Mouse (Mus musculus): ENCODE measurements at regions not wholly inside any gene's neighbourhood (a gene's known extent, or its start where the extent isn't known, plus 50 kb on each side); places are given as distances from the start of the nearest gene placed in this dataset.

- Histone ChIP-seq H3K4me1 (ENCODE audit: control insufficient read depth, insufficient read depth, low read length) (peaks cover 5% of the 10 kb centered on the region), H3K36me3 (ENCODE audit: control insufficient read depth, insufficient read depth, low read length) (no peaks in the 10 kb centered on the region), H3K4me3 (ENCODE audit: control insufficient read depth, low read depth, low read length) (peak overlapping the region; percentile 37; the same call in 1 of the 2 replicates), H3K27me3 (ENCODE audit: control insufficient read depth, insufficient read depth, low read length) (no peaks in the 10 kb centered on the region), H3K27ac (ENCODE audit: control insufficient read depth, insufficient read depth, low read depth, low read length) (no peak overlapping the region)
- TF ChIP-seq POLR2A (IDR thresholded peaks at IDR 0.05; ENCODE audit: control insufficient read depth, low read depth, low read length) (no peak), CTCF (IDR thresholded peaks at IDR 0.05; ENCODE audit: control insufficient read depth, insufficient read depth, insufficient replicate concordance, low read depth, low read length) (no peak)
Measured at GRCm38 (mm10) chr9:98690839-98691516, 89.5 kb upstream of the Mrps22 start.

- TF ChIP-seq CTCF (IDR thresholded peaks at IDR 0.05; ENCODE audit: control insufficient read depth, insufficient read depth, insufficient replicate concordance, low read depth, low read length) (no peak), POLR2A (IDR thresholded peaks at IDR 0.05; ENCODE audit: control insufficient read depth, low read depth, low read length) (no peak)
- H3K4me3 ChIP-seq (ENCODE audit: control insufficient read depth, low read depth, low read length), result no peak overlapping the region
- no peaks in the 10 kb centered on the region for H3K27me3 ChIP-seq (ENCODE audit: control insufficient read depth, insufficient read depth, low read length)
- no peaks in the 10 kb centered on the region for H3K4me1 ChIP-seq (ENCODE audit: control insufficient read depth, insufficient read depth, low read length)
- H3K36me3 ChIP-seq (ENCODE audit: control insufficient read depth, insufficient read depth, low read length), result no peaks in the 10 kb centered on the region
- no peak overlapping the region for H3K27ac ChIP-seq (ENCODE audit: control insufficient read depth, insufficient read depth, low read depth, low read length)
Measured at GRCm38 (mm10) chr9:98685548-98685947, 84.1 kb upstream of the Mrps22 start.

- Histone ChIP-seq H3K4me1 (ENCODE audit: control insufficient read depth, insufficient read depth, low read length) (no peaks in the 10 kb centered on the region), H3K27me3 (ENCODE audit: control insufficient read depth, insufficient read depth, low read length) (no peaks in the 10 kb centered on the region), H3K4me3 (ENCODE audit: control insufficient read depth, low read depth, low read length) (no peak overlapping the region), H3K36me3 (ENCODE audit: control insufficient read depth, insufficient read depth, low read length) (no peaks in the 10 kb centered on the region), H3K27ac (ENCODE audit: control insufficient read depth, insufficient read depth, low read depth, low read length) (no peak overlapping the region)
- TF ChIP-seq POLR2A (IDR thresholded peaks at IDR 0.05; ENCODE audit: control insufficient read depth, low read depth, low read length) (no peak), CTCF (IDR thresholded peaks at IDR 0.05; ENCODE audit: control insufficient read depth, insufficient read depth, insufficient replicate concordance, low read depth, low read length) (no peak)
Measured at GRCm38 (mm10) chr9:98684336-98684735, 82.9 kb upstream of the Mrps22 start.

DNA sequence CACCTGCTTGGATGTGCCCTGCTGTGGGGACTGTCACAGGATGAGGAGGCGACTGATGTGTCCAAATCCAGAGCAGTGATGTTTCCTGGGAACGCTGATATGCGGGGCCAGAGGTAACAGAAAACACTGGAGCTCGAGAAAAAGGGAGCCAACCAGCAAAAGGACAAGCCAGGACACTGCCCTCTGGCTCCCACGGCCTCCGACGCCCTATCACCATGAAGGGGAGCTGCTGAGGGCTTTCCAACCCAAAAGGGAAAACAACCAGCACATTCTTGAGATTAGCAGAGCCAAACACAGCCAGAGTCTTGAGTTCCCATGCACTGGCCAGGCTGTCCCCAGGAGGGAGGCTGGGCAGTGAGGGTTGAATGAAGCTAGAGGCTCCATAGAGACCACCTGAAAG lies 74.2 kb upstream of the Mrps22 start:
- Histone ChIP-seq H3K4me3 (ENCODE audit: control insufficient read depth, low read depth, low read length) (no peak overlapping the region), H3K36me3 (ENCODE audit: control insufficient read depth, insufficient read depth, low read length) (no peaks in the 10 kb centered on the region), H3K27me3 (ENCODE audit: control insufficient read depth, insufficient read depth, low read length) (no peaks in the 10 kb centered on the region), H3K27ac (ENCODE audit: control insufficient read depth, insufficient read depth, low read depth, low read length) (no peak overlapping the region), H3K4me1 (ENCODE audit: control insufficient read depth, insufficient read depth, low read length) (peaks cover 3% of the 10 kb centered on the region; the same call in 1 of the 2 replicates)
- TF ChIP-seq POLR2A (IDR thresholded peaks at IDR 0.05; ENCODE audit: control insufficient read depth, low read depth, low read length), result no peak
- no peak for TF ChIP-seq CTCF (IDR thresholded peaks at IDR 0.05; ENCODE audit: control insufficient read depth, insufficient read depth, insufficient replicate concordance, low read depth, low read length)

GRCm38 (mm10) chr9:98673461-98674114 lies 72.1 kb upstream of the Mrps22 start:
- Histone ChIP-seq H3K27ac (ENCODE audit: control insufficient read depth, insufficient read depth, low read depth, low read length) (no peak overlapping the region), H3K27me3 (ENCODE audit: control insufficient read depth, insufficient read depth, low read length) (no peaks in the 10 kb centered on the region), H3K4me3 (ENCODE audit: control insufficient read depth, low read depth, low read length) (no peak overlapping the region), H3K4me1 (ENCODE audit: control insufficient read depth, insufficient read depth, low read length) (peaks cover 3% of the 10 kb centered on the region; the same call in 1 of the 2 replicates), H3K36me3 (ENCODE audit: control insufficient read depth, insufficient read depth, low read length) (no peaks in the 10 kb centered on the region)
- TF ChIP-seq CTCF (IDR thresholded peaks at IDR 0.05; ENCODE audit: control insufficient read depth, insufficient read depth, insufficient replicate concordance, low read depth, low read length) (no peak), POLR2A (IDR thresholded peaks at IDR 0.05; ENCODE audit: control insufficient read depth, low read depth, low read length) (no peak)

GRCm38 (mm10) chr9:98672361-98672760 lies 70.9 kb upstream of the Mrps22 start:
- no peak overlapping the region for H3K4me3 ChIP-seq (ENCODE audit: control insufficient read depth, low read depth, low read length)
- peaks cover 3% of the 10 kb centered on the region; the same call in 1 of the 2 replicates for H3K4me1 ChIP-seq (ENCODE audit: control insufficient read depth, insufficient read depth, low read length)
- no peaks in the 10 kb centered on the region for H3K27me3 ChIP-seq (ENCODE audit: control insufficient read depth, insufficient read depth, low read length)
- H3K36me3 ChIP-seq (ENCODE audit: control insufficient read depth, insufficient read depth, low read length), result no peaks in the 10 kb centered on the region
- TF ChIP-seq POLR2A (IDR thresholded peaks at IDR 0.05; ENCODE audit: control insufficient read depth, low read depth, low read length) (no peak), CTCF (IDR thresholded peaks at IDR 0.05; ENCODE audit: control insufficient read depth, insufficient read depth, insufficient replicate concordance, low read depth, low read length) (no peak)
- H3K27ac ChIP-seq (ENCODE audit: control insufficient read depth, insufficient read depth, low read depth, low read length), result no peak overlapping the region

DNA sequence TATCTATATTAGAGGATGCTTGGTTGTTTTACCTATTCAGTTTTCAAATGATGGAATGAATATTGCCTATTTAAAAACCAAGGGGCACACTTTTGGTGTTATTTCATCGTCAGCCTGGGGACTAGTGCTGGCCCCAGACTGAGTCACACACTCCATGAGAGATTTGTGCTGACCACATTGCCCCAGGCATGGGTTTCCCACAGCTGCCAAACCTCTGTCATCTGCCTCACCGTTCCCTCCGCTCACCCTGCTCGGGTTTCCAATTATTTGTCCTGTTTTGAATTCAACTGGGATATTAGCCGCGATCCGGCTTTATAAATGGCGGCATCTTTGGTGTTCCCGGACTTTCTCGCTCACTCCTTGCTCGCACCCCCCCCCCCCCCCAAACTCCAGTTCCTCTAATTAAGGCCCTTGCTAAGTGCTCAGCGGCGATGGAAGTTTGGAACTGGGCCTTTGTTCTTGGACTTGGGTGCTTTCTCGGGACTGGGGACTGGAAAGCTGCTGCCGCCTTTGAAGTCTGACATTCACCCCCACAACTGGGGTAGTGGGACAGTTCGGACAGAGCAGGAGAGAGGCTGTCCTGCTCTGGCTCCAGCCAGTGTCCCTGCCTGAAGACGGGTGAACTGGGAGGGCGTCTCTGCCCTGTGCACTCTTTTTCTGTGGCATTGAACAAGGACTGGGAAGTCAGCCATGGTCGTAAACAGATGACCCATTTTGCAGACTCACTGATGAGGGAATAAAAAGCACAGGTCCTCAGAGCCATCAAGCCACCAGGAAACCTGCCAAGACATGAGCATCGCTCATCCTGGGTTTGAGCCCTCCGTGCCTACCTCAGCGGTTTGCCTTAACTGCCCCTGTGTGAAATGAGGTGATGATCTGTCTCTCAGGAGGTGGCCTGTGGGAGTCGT lies 67.2 kb upstream of the Mrps22 start:
- Histone ChIP-seq H3K36me3 (ENCODE audit: control insufficient read depth, insufficient read depth, low read length) (no peaks in the 10 kb centered on the region), H3K27ac (ENCODE audit: control insufficient read depth, insufficient read depth, low read depth, low read length) (no peak overlapping the region), H3K27me3 (ENCODE audit: control insufficient read depth, insufficient read depth, low read length) (no peaks in the 10 kb centered on the region), H3K4me3 (ENCODE audit: control insufficient read depth, low read depth, low read length) (no peak overlapping the region), H3K4me1 (ENCODE audit: control insufficient read depth, insufficient read depth, low read length) (peaks cover 3% of the 10 kb centered on the region; the same call in 1 of the 2 replicates)
- TF ChIP-seq CTCF (IDR thresholded peaks at IDR 0.05; ENCODE audit: control insufficient read depth, insufficient read depth, insufficient replicate concordance, low read depth, low read length), result no peak
- no peak for TF ChIP-seq POLR2A (IDR thresholded peaks at IDR 0.05; ENCODE audit: control insufficient read depth, low read depth, low read length)
